Mouse (Mus musculus): ENCODE data around the gene Rgl1.

DNA sequence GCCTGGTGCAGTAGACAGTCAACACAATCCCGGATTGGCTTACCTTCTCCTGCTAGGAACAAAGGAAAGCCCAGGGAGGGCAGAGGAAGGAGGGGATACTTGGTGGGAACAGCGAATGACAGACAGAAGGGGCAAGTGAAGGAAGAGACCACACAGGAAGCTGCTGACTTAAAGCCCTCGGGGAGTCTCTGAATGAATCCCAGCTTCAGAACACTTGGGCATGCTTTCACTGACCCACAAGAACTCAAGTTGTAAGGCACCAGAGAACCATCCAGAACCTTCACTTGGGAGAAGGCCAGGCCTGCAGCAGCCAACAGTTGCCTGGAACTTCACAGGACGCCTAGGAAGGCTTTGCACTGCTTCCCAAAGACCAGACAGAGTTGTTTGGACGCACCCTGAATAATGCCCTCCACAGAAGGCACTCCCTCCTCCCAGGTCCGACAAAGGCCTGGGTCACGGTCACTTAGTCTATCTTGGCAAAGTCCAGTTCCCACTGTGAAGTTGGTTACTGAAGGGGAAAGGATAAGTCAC, 189.5 kb downstream of the Rgl1 start:
- TF ChIP-seq CTCF (IDR thresholded peaks at IDR 0.05; ENCODE audit: low read depth) (no peak), EP300 (IDR thresholded peaks at IDR 0.05; ENCODE audit: low read depth) (no peak)
